Mouse (Mus musculus): ENCODE data around the gene Hist1h2ac. TPM values are rescaled to one million over a fixed set of nuclear protein-coding genes. Genes with fewer than 3 reads are reported as not detected.

The Hist1h2ac gene
- total and polyA plus RNA-seq, 3 experiments = 0.57 to 1.6 (median 1.3) TPM

DNA sequence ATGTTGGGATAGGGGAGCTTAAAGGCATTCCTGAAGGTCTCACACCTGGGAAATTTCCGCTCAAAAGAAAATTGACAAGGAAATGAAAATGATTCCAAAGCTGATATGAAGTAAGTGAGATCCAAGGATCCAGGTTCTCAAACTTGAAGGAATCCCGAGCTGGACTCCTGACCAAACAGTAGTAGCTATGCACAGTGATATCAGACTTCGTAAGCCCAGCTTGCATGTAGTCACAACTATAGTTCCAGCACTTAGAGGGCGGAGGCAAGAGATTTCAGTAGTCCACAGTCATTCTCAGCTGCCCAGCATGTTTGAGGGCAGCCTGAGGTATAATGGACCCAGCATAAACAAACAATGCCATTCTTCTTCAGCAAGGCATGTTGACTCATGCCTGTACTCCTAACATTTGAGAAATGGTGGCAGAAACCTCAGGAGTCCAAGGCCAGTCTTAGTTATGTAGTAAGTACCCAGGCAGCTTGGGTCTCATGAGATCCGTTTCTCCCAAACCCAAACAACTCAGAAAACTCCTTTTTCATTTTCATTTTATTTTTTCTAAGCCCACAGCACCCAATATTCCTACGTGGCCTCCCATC, 1.7 kb downstream of the Hist1h2ac start:
- TF ChIP-seq EP300 (IDR thresholded peaks at IDR 0.05; ENCODE audit: insufficient read depth, low read depth, low read length) (no peak), POLR2A (IDR thresholded peaks at IDR 0.05; ENCODE audit: insufficient read depth, low read depth, low read length) (no peak), CTCF (IDR thresholded peaks at IDR 0.05) (no peak)
- no peak overlapping the region for H3K4me3 ChIP-seq
- intact Hi-C loops (cut with DNase I) = loop anchor here (2.0 to 10.0 kb wide), 2 partner anchors 59 to 1927 kb away; partner anchors contain the start of genes Hist1h1e, Hist1h2ak, Hist1h2bn and Hist1h4k
- no peaks in the 10 kb centered on the region for H3K79me2 ChIP-seq (replicated peaks; ENCODE audit: control insufficient read depth, insufficient read depth, low read length)
- peaks cover 2% of the 10 kb centered on the region for H3K36me3 ChIP-seq (ENCODE audit: control insufficient read depth, insufficient read depth, low read length)
- no peaks in the 10 kb centered on the region; the same call in 1 of the 2 replicates for H3K4me1 ChIP-seq (ENCODE audit: control insufficient read depth, insufficient read depth, low read length)
- WGBS = 89% methylated on average over 6 of the region's 6 CpGs
- no peak overlapping the region for H3K9ac ChIP-seq (ENCODE audit: low read depth, low read length)
- no peaks in the 10 kb centered on the region for H3K27me3 ChIP-seq (ENCODE audit: control insufficient read depth, insufficient read depth, low read length)
- H3K27ac ChIP-seq = no peak overlapping the region
- DNase-seq = no peak

DNA sequence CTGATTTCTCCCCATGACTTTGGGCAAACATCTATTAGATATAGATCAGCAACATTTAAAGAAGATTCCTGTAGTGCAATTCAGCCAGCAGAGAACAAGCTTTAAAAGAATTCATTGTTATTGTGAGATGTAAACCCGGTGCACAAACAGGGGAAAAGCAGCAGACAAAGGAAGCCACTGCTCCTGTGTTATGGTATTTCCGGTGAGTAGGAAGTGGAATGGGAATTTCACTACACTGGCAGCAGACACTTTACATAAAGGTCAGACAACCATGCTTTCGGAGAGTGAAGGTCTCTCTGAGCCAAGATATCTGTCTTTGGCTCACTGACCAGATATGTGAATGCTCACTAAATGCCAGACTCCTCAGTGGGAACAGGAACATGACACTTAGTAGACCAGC, 21.2 kb downstream of the Hist1h2ac start:
- no peak overlapping the region for H3K27ac ChIP-seq
- no peak overlapping the region for H3K4me3 ChIP-seq
- intact Hi-C loops (cut with DNase I) = no loop called here
- no peaks in the 10 kb centered on the region for H3K4me1 ChIP-seq (ENCODE audit: control insufficient read depth, insufficient read depth, low read length)
- H3K9ac ChIP-seq (ENCODE audit: low read depth, low read length) = no peak overlapping the region
- no peak for DNase-seq
- TF ChIP-seq POLR2A (IDR thresholded peaks at IDR 0.05; ENCODE audit: insufficient read depth, low read depth, low read length) (no peak), CTCF (IDR thresholded peaks at IDR 0.05) (no peak), EP300 (IDR thresholded peaks at IDR 0.05; ENCODE audit: insufficient read depth, low read depth, low read length) (no peak)
- no peaks in the 10 kb centered on the region for H3K36me3 ChIP-seq (ENCODE audit: control insufficient read depth, insufficient read depth, low read length)
- no peaks in the 10 kb centered on the region for H3K79me2 ChIP-seq (replicated peaks; ENCODE audit: control insufficient read depth, insufficient read depth, low read length)
- no peaks in the 10 kb centered on the region for H3K27me3 ChIP-seq (ENCODE audit: control insufficient read depth, insufficient read depth, low read length)
- 21% methylated on average over 3 of the region's 3 CpGs for WGBS

DNA sequence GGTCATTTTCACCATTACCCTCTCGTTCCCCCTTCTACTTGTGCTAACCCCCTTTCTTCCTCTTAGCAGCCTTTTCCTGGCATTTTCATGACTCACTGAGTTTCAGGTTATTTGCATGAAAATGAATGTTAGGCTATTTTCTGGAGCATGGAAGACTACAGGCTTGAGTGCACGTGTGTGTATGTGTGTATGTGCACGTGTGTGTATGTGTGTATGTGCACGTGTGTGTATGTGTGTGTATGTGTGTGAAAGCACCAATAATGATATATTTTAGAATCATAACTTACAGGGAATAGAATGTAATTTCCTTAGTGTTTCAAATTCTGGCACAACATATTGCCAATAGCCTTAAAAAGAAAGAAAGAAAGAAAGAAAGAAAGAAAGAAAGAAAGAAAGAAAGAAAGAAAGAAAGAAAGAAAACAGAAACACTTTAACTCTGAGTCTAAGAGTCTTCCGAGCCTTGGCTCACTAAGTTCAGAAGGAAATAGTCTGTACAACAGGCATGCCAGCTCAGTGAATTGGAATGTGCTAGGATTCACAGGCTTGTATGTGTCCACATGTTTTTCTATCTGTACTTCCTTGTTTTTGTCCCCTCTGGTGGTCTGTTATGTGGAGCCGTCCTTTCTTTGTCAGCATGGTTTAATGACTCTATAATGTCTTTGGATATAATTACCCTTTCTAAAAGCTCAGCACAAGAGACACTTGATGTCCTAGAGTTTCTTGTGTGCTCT, 23.9 kb downstream of the Hist1h2ac start:
- Histone ChIP-seq H3K27ac (no peak overlapping the region), H3K36me3 (ENCODE audit: control insufficient read depth, insufficient read depth, low read length) (no peaks in the 10 kb centered on the region), H3K9ac (ENCODE audit: low read depth, low read length) (no peak overlapping the region), H3K27me3 (ENCODE audit: control insufficient read depth, insufficient read depth, low read length) (no peaks in the 10 kb centered on the region), H3K4me3 (no peak overlapping the region), H3K79me2 (replicated peaks; ENCODE audit: control insufficient read depth, insufficient read depth, low read length) (no peaks in the 10 kb centered on the region), H3K4me1 (ENCODE audit: control insufficient read depth, insufficient read depth, low read length) (no peaks in the 10 kb centered on the region)
- WGBS = 48% methylated on average over 6 of the region's 6 CpGs
- TF ChIP-seq EP300 (IDR thresholded peaks at IDR 0.05; ENCODE audit: insufficient read depth, low read depth, low read length) (no peak), POLR2A (IDR thresholded peaks at IDR 0.05; ENCODE audit: insufficient read depth, low read depth, low read length) (no peak), CTCF (IDR thresholded peaks at IDR 0.05) (no peak)
- intact Hi-C loops (cut with DNase I) = no loop called here
- DNase-seq = no peak

Small RNA genes lying within 50 kb of the gene (microRNA-seq; reads per million reads assigned to microRNA genes)
- 0 reads per million in 2 experiments for gene Gm44350

Other genes starting within 250 kb of the Hist1h2ac start
Only the 30 nearest of the 36 such genes appear.
- gene Hist1h2af, start 150.0 kb downstream of the Hist1h2ac start, total RNA-seq (2021) = 1 to 10 TPM; 4.4 to 9.8 TPM
- gene Hist1h2af, start 150.0 kb downstream of the Hist1h2ac start, polyA plus RNA-seq (2012; rRNA removed) = 1.9 and 2.0 TPM in 2 replicates
- 1 to 10 TPM in 1 of 2 experiments, under 1 TPM in 1; 0.94 to 2.1 TPM for gene Hist1h3g, start 148.5 kb downstream of the Hist1h2ac start, total RNA-seq (2021)
- 0.80 and 1.8 TPM in 2 replicates for gene Hist1h3g, start 148.5 kb downstream of the Hist1h2ac start, polyA plus RNA-seq (2012; rRNA removed)
- gene Hist1h2bh, start 140.6 kb downstream of the Hist1h2ac start, total RNA-seq (2021) = 1 to 10 TPM; 1.1 to 1.2 TPM
- 0.29 and 0.61 TPM in 2 replicates for gene Hist1h2bh, start 140.6 kb downstream of the Hist1h2ac start, polyA plus RNA-seq (2012; rRNA removed)
- gene Hist1h3f, start 139.9 kb downstream of the Hist1h2ac start, total RNA-seq (2021) = 1 to 10 TPM; 5.1 to 5.5 TPM
- gene Hist1h3f, start 139.9 kb downstream of the Hist1h2ac start, polyA plus RNA-seq (2012; rRNA removed) = 0.94 and 1.1 TPM in 2 replicates
- gene Hist1h4f, start 132.3 kb downstream of the Hist1h2ac start, total RNA-seq (2021) = 10 to 100 TPM; 14.7 to 19.6 TPM
- gene Hist1h4f, start 132.3 kb downstream of the Hist1h2ac start, polyA plus RNA-seq (2012; rRNA removed) = 0.88 TPM in 1 of 2 replicates, not detected in the other
- under 1 TPM; 0.86 to 0.91 TPM for gene Hist1h1d, start 130.7 kb downstream of the Hist1h2ac start, total RNA-seq (2021)
- gene Hist1h1d, start 130.7 kb downstream of the Hist1h2ac start, polyA plus RNA-seq (2012; rRNA removed) = 0.04 and 0.09 TPM in 2 replicates
- 10 to 100 TPM; 14.0 to 14.6 TPM for gene Hist1h3e, start 121.6 kb downstream of the Hist1h2ac start, total RNA-seq (2021)
- 1.8 and 2.0 TPM in 2 replicates for gene Hist1h3e, start 121.6 kb downstream of the Hist1h2ac start, polyA plus RNA-seq (2012; rRNA removed)
- 1 to 10 TPM; 1.8 to 2.8 TPM for gene Hist1h2ae, start 112.7 kb downstream of the Hist1h2ac start, total RNA-seq (2021)
- gene Hist1h2ae, start 112.7 kb downstream of the Hist1h2ac start, polyA plus RNA-seq (2012; rRNA removed) = 0.49 and 0.50 TPM in 2 replicates
- gene Hist1h2bg, start 112.6 kb downstream of the Hist1h2ac start, total RNA-seq (2021) = 10 to 100 TPM; 16.4 to 19.5 TPM
- 3.3 TPM in 2 replicates for gene Hist1h2bg, start 112.6 kb downstream of the Hist1h2ac start, polyA plus RNA-seq (2012; rRNA removed)
- 1 to 10 TPM; 5.2 to 8.4 TPM for gene Hist1h2bf, start 109.8 kb downstream of the Hist1h2ac start, total RNA-seq (2021)
- 1.00 TPM in 1 of 2 replicates, not detected in the other for gene Hist1h2bf, start 109.8 kb downstream of the Hist1h2ac start, polyA plus RNA-seq (2012; rRNA removed)
- 1 to 10 TPM; 1.4 to 2.8 TPM for gene Hist1h2ad, start 109.6 kb downstream of the Hist1h2ac start, total RNA-seq (2021)
- 0.61 TPM in 1 of 2 replicates, not detected in the other for gene Hist1h2ad, start 109.6 kb downstream of the Hist1h2ac start, polyA plus RNA-seq (2012; rRNA removed)
- 1 to 10 TPM; 1.5 to 2.3 TPM for gene Hist1h3d, start 108.2 kb downstream of the Hist1h2ac start, total RNA-seq (2021)
- 1.1 and 1.6 TPM in 2 replicates for gene Hist1h3d, start 108.2 kb downstream of the Hist1h2ac start, polyA plus RNA-seq (2012; rRNA removed)
- gene Hist1h4d, start 102.3 kb downstream of the Hist1h2ac start, total RNA-seq (2021) = 10 to 100 TPM; 47.3 to 51.7 TPM
- gene Hist1h4d, start 102.3 kb downstream of the Hist1h2ac start, polyA plus RNA-seq (2012; rRNA removed) = 1.7 and 2.5 TPM in 2 replicates
- 1 to 10 TPM; 8.8 to 9.8 TPM for gene Hist1h2be, start 62.8 kb downstream of the Hist1h2ac start, total RNA-seq (2021)
- 2.4 and 4.9 TPM in 2 replicates for gene Hist1h2be, start 62.8 kb downstream of the Hist1h2ac start, polyA plus RNA-seq (2012; rRNA removed)
- gene Hist1h1e, start 61.4 kb downstream of the Hist1h2ac start, total RNA-seq (2021) = 10 to 100 TPM; 20.4 to 28.8 TPM
- 1.3 and 3.2 TPM in 2 replicates for gene Hist1h1e, start 61.4 kb downstream of the Hist1h2ac start, polyA plus RNA-seq (2012; rRNA removed)
- 10 to 100 TPM; 73.4 to 78.7 TPM for gene Hist1h2bc, start 251 bp upstream of the Hist1h2ac start, total RNA-seq (2021)
- gene Hist1h2bc, start 251 bp upstream of the Hist1h2ac start, polyA plus RNA-seq (2012; rRNA removed) = 119 and 135 TPM in 2 replicates
- not detected for gene Hist1h1t, start 11.9 kb upstream of the Hist1h2ac start, total RNA-seq (2021)
- not detected in 2 replicates for gene Hist1h1t, start 11.9 kb upstream of the Hist1h2ac start, polyA plus RNA-seq (2012; rRNA removed)
- gene Hist1h4c, start 14.5 kb upstream of the Hist1h2ac start, total RNA-seq (2021) = 10 to 100 TPM; 42.3 to 45.8 TPM
- 1.5 and 3.2 TPM in 2 replicates for gene Hist1h4c, start 14.5 kb upstream of the Hist1h2ac start, polyA plus RNA-seq (2012; rRNA removed)
- gene Hfe, start 26.9 kb upstream of the Hist1h2ac start, total RNA-seq (2021) = 10 to 100 TPM; 58.9 to 62.8 TPM
- 16.8 and 21.1 TPM in 2 replicates for gene Hfe, start 26.9 kb upstream of the Hist1h2ac start, polyA plus RNA-seq (2012; rRNA removed)
- gene Hist1h1c, start 54.9 kb upstream of the Hist1h2ac start, total RNA-seq (2021) = 100 to 1,000 TPM; 147 to 185 TPM
- gene Hist1h1c, start 54.9 kb upstream of the Hist1h2ac start, polyA plus RNA-seq (2012; rRNA removed) = 55.5 and 80.0 TPM in 2 replicates
- gene Hist1h3c, start 61.7 kb upstream of the Hist1h2ac start, total RNA-seq (2021) = 1 to 10 TPM in 1 of 2 experiments, not detected in 1; 2.5 TPM
- gene Hist1h3c, start 61.7 kb upstream of the Hist1h2ac start, polyA plus RNA-seq (2012; rRNA removed) = 0.64 TPM in 1 of 2 replicates, not detected in the other
- gene Hist1h2bb, start 62.8 kb upstream of the Hist1h2ac start, total RNA-seq (2021) = 1 to 10 TPM; 3.2 to 4.9 TPM
- gene Hist1h2bb, start 62.8 kb upstream of the Hist1h2ac start, polyA plus RNA-seq (2012; rRNA removed) = 0.47 and 0.76 TPM in 2 replicates
- 1 to 10 TPM; 4.4 to 6.7 TPM for gene Hist1h2ab, start 67.2 kb upstream of the Hist1h2ac start, total RNA-seq (2021)
- gene Hist1h2ab, start 67.2 kb upstream of the Hist1h2ac start, polyA plus RNA-seq (2012; rRNA removed) = 0.51 TPM in 1 of 2 replicates, not detected in the other
- 1 to 10 TPM; 6.4 to 8.0 TPM for gene Hist1h3b, start 68.3 kb upstream of the Hist1h2ac start, total RNA-seq (2021)
- 1.7 TPM in 1 of 2 replicates, not detected in the other for gene Hist1h3b, start 68.3 kb upstream of the Hist1h2ac start, polyA plus RNA-seq (2012; rRNA removed)
- gene Hist1h4b, start 73.1 kb upstream of the Hist1h2ac start, total RNA-seq (2021) = 10 to 100 TPM in 1 of 2 experiments, 1 to 10 TPM in 1; 4.9 to 11.3 TPM
- 1.1 TPM in 1 of 2 replicates, not detected in the other for gene Hist1h4b, start 73.1 kb upstream of the Hist1h2ac start, polyA plus RNA-seq (2012; rRNA removed)
- gene Hist1h4a, start 77.3 kb upstream of the Hist1h2ac start, total RNA-seq (2021) = 1 to 10 TPM; 6.2 to 7.2 TPM
- gene Hist1h4a, start 77.3 kb upstream of the Hist1h2ac start, polyA plus RNA-seq (2012; rRNA removed) = 0.47 TPM in 1 of 2 replicates, not detected in the other
- gene Hist1h3a, start 78.4 kb upstream of the Hist1h2ac start, total RNA-seq (2021) = 1 to 10 TPM; 5.1 to 8.9 TPM
- gene Hist1h3a, start 78.4 kb upstream of the Hist1h2ac start, polyA plus RNA-seq (2012; rRNA removed) = not detected in 2 replicates
- gene Hist1h1a, start 79.7 kb upstream of the Hist1h2ac start, total RNA-seq (2021) = 1 to 10 TPM; 2.0 to 3.4 TPM
- 0.21 and 0.26 TPM in 2 replicates for gene Hist1h1a, start 79.7 kb upstream of the Hist1h2ac start, polyA plus RNA-seq (2012; rRNA removed)
- gene Trim38, start 86.0 kb upstream of the Hist1h2ac start, total RNA-seq (2021) = under 1 TPM in 1 of 2 experiments, not detected in 1; 0.11 TPM
- 0.08 and 0.12 TPM in 2 replicates for gene Trim38, start 86.0 kb upstream of the Hist1h2ac start, polyA plus RNA-seq (2012; rRNA removed)
- not detected for gene Slc17a2, start 123.0 kb upstream of the Hist1h2ac start, total RNA-seq (2021)
- gene Slc17a2, start 123.0 kb upstream of the Hist1h2ac start, polyA plus RNA-seq (2012; rRNA removed) = 0.06 and 0.09 TPM in 2 replicates

All from heart, adult 2 months (tissue).